Mouse (Mus musculus) cerebellum, adult 2 months (tissue): ENCODE measurements around the gene 0610010K14Rik. TPM values are rescaled to one million over a fixed set of nuclear protein-coding genes. Genes with fewer than 3 reads are reported as not detected.
A peak's percentile ranks its signal among the peaks of the same experiment; 100 is the strongest.

Experiments
- DNase-seq, 2 experiments: peaks; one replicate each; pipeline ENCODE4 v3.0.0; 2021
- H3K27ac ChIP-seq: fragments of 200-500 bp; 2 replicates; pipeline ENCODE4 v1.5.1; 2012; ENCODE audit warnings: low read length, control low read depth, inconsistent platforms; ENCODE audit not compliant: insufficient read depth
- H3K27me3 ChIP-seq: fragments of 200-500 bp; 2 replicates; pipeline ENCODE4 v1.6.1; 2012; ENCODE audit warnings: inconsistent platforms, mild to moderate bottlenecking, low read length, moderate library complexity; ENCODE audit not compliant: control insufficient read depth, insufficient read depth
- H3K4me1 ChIP-seq: fragments of 200-500 bp; 2 replicates; pipeline ENCODE4 v1.6.1; 2011; ENCODE audit warnings: low read length; ENCODE audit not compliant: control insufficient read depth, insufficient read depth
- H3K4me3 ChIP-seq: fragments of 200-500 bp; replicated peaks from 2 replicates; pipeline ENCODE3; 2011; ENCODE audit warnings: mild to moderate bottlenecking, low read depth, low read length, control low read depth; ENCODE audit not compliant: insufficient read depth
- CTCF ChIP-seq: fragments of 200-500 bp; IDR thresholded peaks from 2 replicates; pipeline ENCODE4 v1.5.1; 2011; ENCODE audit warnings: low read depth, mild to moderate bottlenecking, control low read depth, low read length, moderate library complexity, borderline replicate concordance; ENCODE audit not compliant: insufficient read depth
- POLR2A ChIP-seq: fragments of 200-500 bp; IDR thresholded peaks from 2 replicates; pipeline ENCODE4 v1.6.1; 2011; ENCODE audit warnings: low read length, control low read depth, borderline replicate concordance; ENCODE audit not compliant: insufficient read depth
- WGBS: fragments of 180-500 bp; shearing (Covaris S2); methylation state at CpG from one replicate; pipeline ENCODE4 v1.1.7; 2018; 5-methylcytosine and 5-hydroxymethylcytosine counted together
- polyA plus RNA-seq: library from polyadenylated mRNA; depleted of rRNA; stranded (reverse); fragments of >200 nt; gene quantifications from 2 replicates; pipeline ENCODE4 v1.2.3, GENCODE M21; 2012

The 0610010K14Rik gene
- polyA plus RNA-seq, 1 experiment, result 94.0 TPM

- Histone ChIP-seq H3K27me3 (no peaks in the 10 kb centered on the region), H3K4me3 (peak within 1 kb of the TSS; percentile 97), H3K27ac (peak within 1 kb of the TSS; percentile 92), H3K4me1 (peaks cover 3% of the 10 kb centered on the region; the same call in 1 of the 2 replicates)
- TF ChIP-seq CTCF, result no peak
- peak; percentile 83 for TF ChIP-seq POLR2A
- peak; percentile 87 to 91 for DNase-seq
- WGBS, result under 1% methylated on average over 34 of the region's 35 CpGs
These were observed 2.0 kb upstream of the 0610010K14Rik start, which contains the start of the genes Gm21988 and Rnasek for GRCm38 (mm10) chr11:70239541-70240279. Gene Gm21988, minus strand, starts transcription at chr11:70239830. Gene Rnasek, minus strand, starts transcription at chr11:70239842.

DNA sequence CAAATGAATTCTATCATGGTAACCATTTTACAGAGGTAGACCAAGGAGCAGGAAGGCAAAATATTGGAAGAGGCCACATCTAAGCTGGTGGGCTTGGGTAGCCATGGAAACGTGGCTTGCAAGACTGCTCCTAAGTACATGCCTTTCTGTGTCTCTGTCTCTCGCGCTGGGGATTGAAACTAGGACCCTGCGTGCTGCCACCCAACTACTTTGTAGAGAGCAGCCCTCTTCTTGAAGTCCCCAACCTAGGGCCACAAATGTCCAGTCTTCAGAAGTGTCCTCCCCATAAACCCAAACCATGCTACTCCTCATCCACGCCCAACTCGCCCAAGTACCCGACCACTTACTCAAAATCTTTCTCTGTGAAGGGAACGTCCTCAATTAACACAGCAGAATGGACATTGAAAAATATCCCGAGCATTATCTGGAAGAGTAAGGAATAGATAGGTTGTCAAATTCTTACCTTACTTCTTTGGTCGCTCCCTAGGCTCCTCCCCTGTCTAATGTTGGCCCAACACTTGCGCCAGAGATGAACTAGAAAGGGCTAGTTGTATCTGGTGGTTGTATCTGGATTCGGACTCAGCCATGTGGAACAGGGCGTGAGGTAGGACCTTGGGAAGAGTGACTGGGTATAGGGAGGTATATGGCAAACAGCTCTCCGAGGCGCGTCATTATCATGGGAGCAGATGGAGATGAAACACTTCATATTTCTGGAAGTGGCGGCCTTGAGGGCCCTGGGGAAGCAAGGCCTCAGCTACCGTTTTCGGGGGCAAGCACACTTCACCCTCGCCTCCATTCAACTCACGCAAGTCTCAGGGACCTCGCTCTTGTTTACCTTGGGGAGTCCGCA, 1.1 kb upstream of the 0610010K14Rik start:
- WGBS, result 3% methylated on average over 23 of the region's 23 CpGs
- DNase-seq, result peak; percentile 41 to 45
- Histone ChIP-seq H3K27me3 (no peaks in the 10 kb centered on the region), H3K4me1 (peaks cover 10% of the 10 kb centered on the region), H3K4me3 (peak overlapping the region; percentile 97), H3K27ac (peak overlapping the region; percentile 84)
- TF ChIP-seq CTCF, result no peak
- TF ChIP-seq POLR2A, result no peak

- Histone ChIP-seq H3K27me3 (no peaks in the 10 kb centered on the region), H3K4me3 (peak overlapping the region; percentile 97), H3K27ac (peak overlapping the region; percentile 19; the same call in 1 of the 2 replicates), H3K4me1 (peaks cover 10% of the 10 kb centered on the region)
- TF ChIP-seq POLR2A (0 out of 2 replicates have a peak, but pooled peaks have one; percentile 22), CTCF (no peak)
- WGBS, result 11% methylated on average over 7 of the region's 7 CpGs
- peak; percentile 29 to 39 for DNase-seq
These were observed 997 bp downstream of the 0610010K14Rik start for GRCm38 (mm10) chr11:70236717-70237116.

DNA sequence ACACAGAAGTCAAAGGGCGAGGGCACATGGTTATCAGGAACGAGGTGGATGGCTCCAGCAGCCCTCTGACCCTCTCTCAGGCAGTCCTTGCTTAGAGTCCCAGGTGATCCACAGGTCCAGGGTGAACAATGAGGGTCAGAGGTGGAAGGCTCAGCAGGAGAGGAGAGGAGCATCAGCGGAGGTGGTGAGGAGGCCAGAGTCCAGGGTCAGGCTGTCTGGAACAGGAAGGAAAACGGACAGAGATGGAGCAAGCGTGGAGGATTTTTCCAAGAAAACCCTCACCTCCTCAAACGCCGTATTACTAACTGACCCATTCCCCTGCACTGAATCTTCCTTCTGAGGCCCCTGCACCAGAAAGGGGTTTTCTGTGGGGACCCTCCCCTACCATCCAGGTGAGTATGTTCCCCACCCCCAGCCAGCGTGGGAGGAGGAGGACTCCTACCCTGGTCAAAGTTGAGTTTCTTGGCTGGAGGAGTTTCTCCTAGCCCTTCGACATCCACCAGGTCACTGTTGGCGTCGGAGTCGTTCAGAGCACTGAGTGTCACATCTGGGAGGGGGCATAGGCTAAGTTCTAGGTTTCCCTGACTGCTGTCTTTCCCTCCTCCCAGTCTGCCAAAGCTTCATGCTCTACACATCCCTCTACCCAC, 2.3 kb downstream of the 0610010K14Rik start:
- Histone ChIP-seq H3K27me3 (no peaks in the 10 kb centered on the region), H3K4me3 (no peak overlapping the region), H3K27ac (no peak overlapping the region), H3K4me1 (peaks cover 10% of the 10 kb centered on the region)
- 71% methylated on average over 12 of the region's 12 CpGs for WGBS
- TF ChIP-seq POLR2A, result no peak
- TF ChIP-seq CTCF, result no peak
- peak in 1 of 2 experiments; percentile 21 for DNase-seq

- Histone ChIP-seq H3K27me3 (no peaks in the 10 kb centered on the region), H3K27ac (peak overlapping the region; percentile 39; the same call in 1 of the 2 replicates), H3K4me3 (peak overlapping the region; percentile 52), H3K4me1 (peaks cover 10% of the 10 kb centered on the region)
- DNase-seq, result no peak
- TF ChIP-seq POLR2A (no peak), CTCF (no peak)
- 49% methylated on average over 8 of the region's 8 CpGs for WGBS
These were observed 3.2 kb downstream of the 0610010K14Rik start for GRCm38 (mm10) chr11:70234497-70234896.

- Histone ChIP-seq H3K27me3 (no peaks in the 10 kb centered on the region), H3K27ac (peak overlapping the region; percentile 39; the same call in 1 of the 2 replicates), H3K4me3 (peak overlapping the region; percentile 52), H3K4me1 (peaks cover 10% of the 10 kb centered on the region)
- TF ChIP-seq CTCF (no peak), POLR2A (no peak)
- peak in 1 of 2 experiments; percentile 40 for DNase-seq
- WGBS, result 30% methylated on average over 5 of the region's 5 CpGs
These were observed 3.7 kb downstream of the 0610010K14Rik start for GRCm38 (mm10) chr11:70234037-70234436.

DNA sequence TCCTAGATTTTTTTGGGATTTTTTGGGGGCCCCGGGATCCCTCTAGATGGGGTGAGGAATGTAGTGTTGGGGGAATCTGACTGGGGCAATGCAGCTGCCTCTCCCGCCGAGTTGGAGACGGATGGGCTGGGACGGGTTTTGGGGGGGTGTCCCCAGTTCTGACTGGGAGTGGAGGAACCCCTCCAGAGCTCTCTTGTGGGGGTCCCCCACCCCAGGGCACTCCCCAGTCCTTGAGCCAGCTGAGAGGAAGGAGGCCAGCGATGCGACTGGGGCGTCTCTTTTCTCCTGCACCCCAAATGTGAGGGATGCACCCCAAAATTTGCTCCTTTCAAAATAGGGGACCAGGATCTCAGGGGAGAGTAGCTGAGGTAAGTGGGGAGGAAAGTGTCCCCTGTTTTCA, 4.7 kb downstream of the 0610010K14Rik start:
- WGBS, result 2% methylated on average over 8 of the region's 8 CpGs
- H3K4me1 ChIP-seq, result peaks cover 10% of the 10 kb centered on the region
- H3K27ac ChIP-seq, result peak overlapping the region; percentile 86
- H3K4me3 ChIP-seq, result peak overlapping the region; percentile 80
- peak in 1 of 2 experiments; percentile 71 for DNase-seq
- H3K27me3 ChIP-seq, result no peaks in the 10 kb centered on the region
- TF ChIP-seq CTCF, result no peak
- TF ChIP-seq POLR2A, result 0 out of 2 replicates have a peak, but pooled peaks have one; percentile 21
